Mouse (Mus musculus): ENCODE measurements around the gene Lrrc36.

DNA sequence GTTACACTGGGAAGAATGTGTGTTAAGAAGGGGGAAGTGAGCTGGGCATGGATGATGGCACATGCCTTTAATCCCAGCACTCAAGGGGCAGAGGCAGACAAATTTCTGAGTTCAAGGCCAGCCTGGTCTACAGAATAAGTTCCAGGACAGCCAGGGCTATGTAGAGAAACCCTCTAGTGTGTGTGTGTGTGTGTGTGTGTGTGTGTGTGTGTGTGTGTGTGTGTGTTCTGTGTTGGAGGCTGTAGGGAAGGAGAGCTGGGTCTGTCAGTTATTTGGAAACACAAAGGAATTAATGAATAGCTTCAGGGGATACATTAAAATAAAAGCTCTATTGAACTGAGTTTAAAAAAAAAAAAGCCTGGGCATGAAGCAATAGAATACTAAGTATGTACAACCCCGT lies 37.6 kb downstream of the Lrrc36 start:
- TF ChIP-seq CTCF (IDR thresholded peaks at IDR 0.05; ENCODE audit: extremely low read depth, insufficient read length, insufficient replicate concordance, low read depth, low read length) (no peak), POLR2A (IDR thresholded peaks at IDR 0.05; ENCODE audit: low read depth, low read length) (no peak)
